Mouse (Mus musculus): ENCODE measurements around the gene D17H6S53E.

- TF ChIP-seq POLR2A (IDR thresholded peaks at IDR 0.05; ENCODE audit: insufficient read depth, low read depth, low read length) (no peak), CTCF (IDR thresholded peaks at IDR 0.05) (no peak)
These were observed 39.4 kb downstream of the D17H6S53E start for GRCm38 (mm10) chr17:35165451-35166155.

Measured in heart, adult 2 months (tissue).